14 mouse cellular contexts compared by ENCODE assay signal in the genomic region with DNA sequence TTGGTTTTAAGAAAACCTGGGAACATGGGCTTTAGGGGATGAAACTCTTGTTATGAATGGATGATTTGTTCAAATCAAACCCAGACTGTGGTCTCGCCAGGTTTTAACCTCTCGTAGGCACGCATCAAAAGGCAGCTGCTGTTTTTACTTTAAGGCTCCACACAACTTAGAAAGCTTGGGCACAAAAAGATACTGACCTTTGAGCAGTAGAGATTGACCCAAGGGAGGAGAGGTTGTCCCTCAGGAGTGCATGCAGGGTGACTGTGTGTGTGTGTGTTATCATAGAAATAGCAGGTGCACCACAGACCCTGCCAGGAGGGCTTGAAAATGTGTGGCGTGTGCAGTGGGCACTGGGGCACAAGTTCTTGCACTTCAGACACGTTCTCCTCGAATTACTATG.
DNase-seq lines count a peak whose midpoint lies in the region; ATAC-seq and TF ChIP-seq lines count a peak whose summit lies in the region.
"Had no signal": no experiment of that assay in that cellular context is flagged by ENCODE, and none has a peak within 500 bp of the region (broad histone marks: within the 10 kb centered on the region; RNA-seq: fewer than 3 reads in every experiment).

No protein-coding gene starts in this region.

- 88% methylated on average over 6 of the region's 6 CpGs for WGBS in hindbrain, embryonic 10.5 days
- 75% methylated on average over 6 of the region's 6 CpGs for WGBS in hindbrain, embryonic 11.5 days
- WGBS in midbrain, embryonic 11.5 days, result 67% methylated on average over 6 of the region's 6 CpGs
- WGBS in midbrain, postnatal 0 days, result 66% methylated on average over 6 of the region's 6 CpGs
- 81% methylated on average over 6 of the region's 6 CpGs for WGBS in hindbrain, embryonic 14.5 days
- 74% methylated on average over 6 of the region's 6 CpGs for WGBS in limb, embryonic 12.5 days
- WGBS in thymus, adult 2 months, result 88% methylated on average over 6 of the region's 6 CpGs

- no peak for TF ChIP-seq POLR2A in thymus, adult 2 months (IDR thresholded peaks at IDR 0.05; ENCODE audit: control insufficient read depth, extremely low read depth, insufficient read depth, low read length, poor library complexity)

- DNase-seq in hindbrain, embryonic 10.5 days (ENCODE audit: low spot score), result no peak
- DNase-seq in hindbrain, embryonic 11.5 days (ENCODE audit: low spot score), result no peak
- DNase-seq in midbrain, embryonic 11.5 days (ENCODE audit: low spot score, missing footprints), result peak; percentile 56
- DNase-seq in midbrain, postnatal 0 days (ENCODE audit: low spot score), result no peak
- DNase-seq in hindbrain, embryonic 14.5 days (ENCODE audit: low spot score), result no peak
- no peak for DNase-seq in ovary, adult 18-20 months (ENCODE audit: low spot score)
- no peak for DNase-seq in thymus, adult 2 months
- DNase-seq: cerebellum, adult 9-11 months; heart, adult 18-20 months; left cerebral cortex, postnatal 4 days; lung, postnatal 14 days had no signal

- no peaks in the 10 kb centered on the region for H3K9me3 ChIP-seq in hindbrain, embryonic 10.5 days
- H3K9me3 ChIP-seq in hindbrain, embryonic 11.5 days (ENCODE audit: control insufficient read depth, low read length), result no peaks in the 10 kb centered on the region
- H3K9me3 ChIP-seq in midbrain, embryonic 11.5 days (ENCODE audit: control insufficient read depth, low read length), result no peaks in the 10 kb centered on the region
- no peaks in the 10 kb centered on the region for H3K9me3 ChIP-seq in midbrain, postnatal 0 days (ENCODE audit: low read length)
- no peaks in the 10 kb centered on the region for H3K9me3 ChIP-seq in hindbrain, embryonic 14.5 days (ENCODE audit: control insufficient read depth, low read length)
- H3K9me3 ChIP-seq in limb, embryonic 12.5 days, result no peaks in the 10 kb centered on the region
- H3K9me3 ChIP-seq: heart, embryonic 15.5 days had no signal

- H3K27ac ChIP-seq in hindbrain, embryonic 10.5 days, result 0 out of 2 replicates have a peak overlapping the region, but pooled peaks have one; percentile 29
- H3K27ac ChIP-seq in hindbrain, embryonic 11.5 days (ENCODE audit: low read depth, low read length), result no peak overlapping the region
- no peak overlapping the region for H3K27ac ChIP-seq in midbrain, embryonic 11.5 days (ENCODE audit: low read depth, low read length)
- no peak overlapping the region for H3K27ac ChIP-seq in midbrain, postnatal 0 days (ENCODE audit: low read depth, low read length)
- H3K27ac ChIP-seq in hindbrain, embryonic 14.5 days, result peak overlapping the region; percentile 49
- peak overlapping the region; percentile 42; the same call in 1 of the 2 replicates for H3K27ac ChIP-seq in limb, embryonic 12.5 days
- no peak overlapping the region for H3K27ac ChIP-seq in thymus, adult 2 months (ENCODE audit: control insufficient read depth, insufficient read depth, low read length)
- H3K27ac ChIP-seq: heart, embryonic 15.5 days; stomach, postnatal 0 days had no signal

- no peaks in the 10 kb centered on the region for H3K27me3 ChIP-seq in hindbrain, embryonic 10.5 days (ENCODE audit: insufficient read depth, poor library complexity, severe bottlenecking)
- H3K27me3 ChIP-seq in hindbrain, embryonic 11.5 days (ENCODE audit: control insufficient read depth, insufficient read depth, low read length), result no peaks in the 10 kb centered on the region
- H3K27me3 ChIP-seq in midbrain, embryonic 11.5 days (ENCODE audit: control insufficient read depth, insufficient read depth, low read length), result no peaks in the 10 kb centered on the region
- H3K27me3 ChIP-seq in midbrain, postnatal 0 days (ENCODE audit: insufficient read depth, low read length), result no peaks in the 10 kb centered on the region
- no peaks in the 10 kb centered on the region for H3K27me3 ChIP-seq in hindbrain, embryonic 14.5 days (ENCODE audit: control insufficient read depth, insufficient read depth, low read length)
- no peaks in the 10 kb centered on the region for H3K27me3 ChIP-seq in limb, embryonic 12.5 days
- no peaks in the 10 kb centered on the region for H3K27me3 ChIP-seq in thymus, adult 2 months (ENCODE audit: control insufficient read depth, insufficient read depth, low read length)
- H3K27me3 ChIP-seq: heart, embryonic 15.5 days had no signal

- no peak for ATAC-seq in hindbrain, embryonic 11.5 days (ENCODE audit: low FRiP score)
- ATAC-seq in midbrain, embryonic 11.5 days (ENCODE audit: low FRiP score), result no peak
- no peak for ATAC-seq in midbrain, postnatal 0 days (ENCODE audit: low FRiP score)
- ATAC-seq in hindbrain, embryonic 14.5 days (ENCODE audit: low FRiP score), result no peak
- ATAC-seq in limb, embryonic 12.5 days (ENCODE audit: insufficient number of reproducible peaks, insufficient read depth, low FRiP score, low TSS enrichment, low read depth), result no peak

- no peak overlapping the region for H3K4me2 ChIP-seq in hindbrain, embryonic 11.5 days (replicated peaks; ENCODE audit: low read depth, low read length)
- H3K4me2 ChIP-seq in midbrain, embryonic 11.5 days, result no peak overlapping the region
- H3K4me2 ChIP-seq in midbrain, postnatal 0 days (ENCODE audit: low read depth, low read length, poor library complexity, severe bottlenecking), result no peak overlapping the region
- no peak overlapping the region for H3K4me2 ChIP-seq in hindbrain, embryonic 14.5 days (replicated peaks)
- H3K4me2 ChIP-seq in limb, embryonic 12.5 days, result no peak overlapping the region
- H3K4me2 ChIP-seq: heart, embryonic 15.5 days had no signal

- no peak overlapping the region for H3K9ac ChIP-seq in hindbrain, embryonic 11.5 days (ENCODE audit: low read depth, low read length)
- H3K9ac ChIP-seq in midbrain, embryonic 11.5 days (ENCODE audit: low read length), result no peak overlapping the region
- no peak overlapping the region for H3K9ac ChIP-seq in midbrain, postnatal 0 days (replicated peaks; ENCODE audit: low read length, poor library complexity, severe bottlenecking)
- no peak overlapping the region for H3K9ac ChIP-seq in hindbrain, embryonic 14.5 days
- no peak overlapping the region for H3K9ac ChIP-seq in limb, embryonic 12.5 days (replicated peaks)
- H3K9ac ChIP-seq: heart, embryonic 15.5 days had no signal

- peaks cover 24% of the 10 kb centered on the region for H3K4me1 ChIP-seq in hindbrain, embryonic 10.5 days (replicated peaks)
- no peaks in the 10 kb centered on the region for H3K4me1 ChIP-seq in hindbrain, embryonic 11.5 days (replicated peaks; ENCODE audit: control insufficient read depth, insufficient read depth, low read length)
- peaks cover 9% of the 10 kb centered on the region for H3K4me1 ChIP-seq in midbrain, embryonic 11.5 days (ENCODE audit: control insufficient read depth, insufficient read depth, low read length)
- H3K4me1 ChIP-seq in midbrain, postnatal 0 days (ENCODE audit: insufficient read depth, low read length), result 0 out of 2 replicates have a peak, but pooled peaks cover 8% of the 10 kb centered on the region
- H3K4me1 ChIP-seq in hindbrain, embryonic 14.5 days (replicated peaks; ENCODE audit: control insufficient read depth, insufficient read depth, low read length), result peaks cover 38% of the 10 kb centered on the region
- H3K4me1 ChIP-seq in limb, embryonic 12.5 days (replicated peaks), result peaks cover 47% of the 10 kb centered on the region
- peaks cover 24% of the 10 kb centered on the region for H3K4me1 ChIP-seq in thymus, adult 2 months (replicated peaks; ENCODE audit: control insufficient read depth, insufficient read depth, low read length)

- H3K4me3 ChIP-seq in hindbrain, embryonic 10.5 days, result no peak overlapping the region
- H3K4me3 ChIP-seq in hindbrain, embryonic 11.5 days (ENCODE audit: low read depth, low read length), result no peak overlapping the region
- H3K4me3 ChIP-seq in midbrain, embryonic 11.5 days (ENCODE audit: low read depth, low read length), result no peak overlapping the region
- no peak overlapping the region for H3K4me3 ChIP-seq in midbrain, postnatal 0 days (ENCODE audit: low read depth, low read length)
- H3K4me3 ChIP-seq in hindbrain, embryonic 14.5 days (replicated peaks; ENCODE audit: low read length), result no peak overlapping the region
- H3K4me3 ChIP-seq in limb, embryonic 12.5 days (replicated peaks), result no peak overlapping the region
- no peak overlapping the region for H3K4me3 ChIP-seq in thymus, adult 2 months (ENCODE audit: control insufficient read depth, insufficient read depth, low read length)
- H3K4me3 ChIP-seq: heart, embryonic 15.5 days had no signal

- no peak for TF ChIP-seq CTCF in midbrain, postnatal 0 days (IDR thresholded peaks at IDR 0.05)
- TF ChIP-seq CTCF in thymus, adult 2 months (IDR thresholded peaks at IDR 0.05; ENCODE audit: borderline replicate concordance, control insufficient read depth, extremely low read depth, insufficient read depth, low read length, poor library complexity), result no peak

- H3K36me3 ChIP-seq in hindbrain, embryonic 10.5 days, result peaks cover 27% of the 10 kb centered on the region
- H3K36me3 ChIP-seq in hindbrain, embryonic 11.5 days (ENCODE audit: control insufficient read depth, insufficient read depth, low read length), result no peaks in the 10 kb centered on the region
- 0 out of 2 replicates have a peak, but pooled peaks cover 2% of the 10 kb centered on the region for H3K36me3 ChIP-seq in midbrain, embryonic 11.5 days (ENCODE audit: control insufficient read depth, insufficient read depth, low read length)
- H3K36me3 ChIP-seq in midbrain, postnatal 0 days (ENCODE audit: insufficient read depth, low read length), result 0 out of 2 replicates have a peak, but pooled peaks cover 3% of the 10 kb centered on the region
- no peaks in the 10 kb centered on the region for H3K36me3 ChIP-seq in hindbrain, embryonic 14.5 days (replicated peaks; ENCODE audit: control insufficient read depth, insufficient read depth)
- peaks cover 18% of the 10 kb centered on the region for H3K36me3 ChIP-seq in limb, embryonic 12.5 days
- H3K36me3 ChIP-seq in thymus, adult 2 months (ENCODE audit: control insufficient read depth, insufficient read depth, low read length), result no peaks in the 10 kb centered on the region
- H3K36me3 ChIP-seq: heart, embryonic 15.5 days had no signal

Comparison
In these comparisons a context has a peak if more than half of its experiments do, and no peak if none do; other contexts are left out.
1. H3K27ac ChIP-seq: peak in hindbrain, embryonic 10.5 days (single experiment), hindbrain, embryonic 14.5 days (single experiment) and limb, embryonic 12.5 days (single experiment); none in hindbrain, embryonic 11.5 days (single experiment), midbrain, embryonic 11.5 days (single experiment), midbrain, postnatal 0 days (single experiment) and thymus, adult 2 months (single experiment).